Mouse (Mus musculus): Measurements from ENCODE around the gene Pip5k1b. TPM values are rescaled to one million over a fixed set of nuclear protein-coding genes. Genes with fewer than 3 reads are reported as not detected.

The Pip5k1b gene
- polyA plus RNA-seq, 1 experiment from 2014 or later, result 7.0 TPM

- WGBS, result 78% methylated on average over 15 of the region's 15 CpGs
These were observed 40.7 kb downstream of the Pip5k1b start for GRCm38 (mm10) chr19:24514661-24515642.

GRCm38 (mm10) chr19:24513105-24513843 is 42.4 kb downstream of the Pip5k1b start:
- no peak overlapping the region for H3K4me3 ChIP-seq
- H3K4me1 ChIP-seq, result peaks cover 79% of the 10 kb centered on the region
- 38% methylated on average over 20 of the region's 20 CpGs for WGBS
- H3K27ac ChIP-seq (replicated peaks), result peak overlapping the region; percentile 68
- H3K36me3 ChIP-seq, result no peaks in the 10 kb centered on the region
- H3K4me2 ChIP-seq, result peak overlapping the region; percentile 44
- ATAC-seq (ENCODE audit: extremely low read depth, insufficient number of reproducible peaks, low FRiP score, low TSS enrichment), result peak; percentile 81; the same call in 1 of the 2 replicates
- no peaks in the 10 kb centered on the region for H3K9me3 ChIP-seq
- peak overlapping the region; percentile 54 for H3K9ac ChIP-seq
- no peaks in the 10 kb centered on the region for H3K27me3 ChIP-seq (replicated peaks)

More at GRCm38 (mm10) chr19:24514661-24515642, 40.7 kb downstream of the Pip5k1b start:
- no peak for ATAC-seq (ENCODE audit: extremely low read depth, insufficient number of reproducible peaks, low FRiP score, low TSS enrichment)
- no peaks in the 10 kb centered on the region for H3K36me3 ChIP-seq
- H3K4me2 ChIP-seq, result no peak overlapping the region
- peaks cover 74% of the 10 kb centered on the region for H3K4me1 ChIP-seq
- H3K4me3 ChIP-seq, result no peak overlapping the region
- H3K9ac ChIP-seq, result no peak overlapping the region
- no peak overlapping the region for H3K27ac ChIP-seq (replicated peaks)
- H3K27me3 ChIP-seq (replicated peaks), result no peaks in the 10 kb centered on the region
- no peaks in the 10 kb centered on the region for H3K9me3 ChIP-seq

- no peaks in the 10 kb centered on the region for H3K9me3 ChIP-seq
- H3K4me3 ChIP-seq, result no peak overlapping the region
- H3K4me1 ChIP-seq, result peaks cover 83% of the 10 kb centered on the region
- H3K36me3 ChIP-seq, result no peaks in the 10 kb centered on the region
- H3K4me2 ChIP-seq, result no peak overlapping the region
- no peak overlapping the region for H3K9ac ChIP-seq
- 0 out of 2 replicates have a peak overlapping the region, but pooled peaks have one; percentile 12 for H3K27ac ChIP-seq (replicated peaks)
- no peaks in the 10 kb centered on the region for H3K27me3 ChIP-seq (replicated peaks)
- 78% methylated on average over 7 of the region's 7 CpGs for WGBS
- no peak for ATAC-seq (ENCODE audit: extremely low read depth, insufficient number of reproducible peaks, low FRiP score, low TSS enrichment)
These were observed 43.7 kb downstream of the Pip5k1b start for GRCm38 (mm10) chr19:24511939-24512338.

GRCm38 (mm10) chr19:24509391-24509790 is 46.3 kb downstream of the Pip5k1b start:
- no peak for ATAC-seq (ENCODE audit: extremely low read depth, insufficient number of reproducible peaks, low FRiP score, low TSS enrichment)
- peaks cover 80% of the 10 kb centered on the region for H3K4me1 ChIP-seq
- peak overlapping the region; percentile 36; the same call in 1 of the 2 replicates for H3K27ac ChIP-seq (replicated peaks)
- no peak overlapping the region for H3K4me2 ChIP-seq
- H3K4me3 ChIP-seq, result no peak overlapping the region
- H3K36me3 ChIP-seq, result no peaks in the 10 kb centered on the region
- H3K9ac ChIP-seq, result no peak overlapping the region
- no peaks in the 10 kb centered on the region for H3K27me3 ChIP-seq (replicated peaks)
- WGBS, result 59% methylated on average over 6 of the region's 6 CpGs
- H3K9me3 ChIP-seq, result no peaks in the 10 kb centered on the region

GRCm38 (mm10) chr19:24508087-24508767 is 47.4 kb downstream of the Pip5k1b start:
- no peak overlapping the region for H3K9ac ChIP-seq
- peak overlapping the region; percentile 46 for H3K27ac ChIP-seq (replicated peaks)
- no peak overlapping the region for H3K4me3 ChIP-seq
- H3K9me3 ChIP-seq, result no peaks in the 10 kb centered on the region
- no peak overlapping the region for H3K4me2 ChIP-seq
- H3K4me1 ChIP-seq, result peaks cover 69% of the 10 kb centered on the region
- H3K27me3 ChIP-seq (replicated peaks), result no peaks in the 10 kb centered on the region
- ATAC-seq (ENCODE audit: extremely low read depth, insufficient number of reproducible peaks, low FRiP score, low TSS enrichment), result no peak
- no peaks in the 10 kb centered on the region for H3K36me3 ChIP-seq
- 52% methylated on average over 13 of the region's 13 CpGs for WGBS

- ATAC-seq (ENCODE audit: extremely low read depth, insufficient number of reproducible peaks, low FRiP score, low TSS enrichment), result no peak
- no peak overlapping the region for H3K27ac ChIP-seq (replicated peaks)
- H3K4me1 ChIP-seq, result peaks cover 25% of the 10 kb centered on the region
- no peak overlapping the region for H3K4me3 ChIP-seq
- H3K9ac ChIP-seq, result no peak overlapping the region
- WGBS, result 70% methylated on average over 10 of the region's 10 CpGs
- H3K9me3 ChIP-seq, result no peaks in the 10 kb centered on the region
- H3K36me3 ChIP-seq, result no peaks in the 10 kb centered on the region
- H3K27me3 ChIP-seq (replicated peaks), result no peaks in the 10 kb centered on the region
- H3K4me2 ChIP-seq, result no peak overlapping the region
These were observed 52.8 kb downstream of the Pip5k1b start for GRCm38 (mm10) chr19:24502736-24503421.

- ATAC-seq (ENCODE audit: extremely low read depth, insufficient number of reproducible peaks, low FRiP score, low TSS enrichment), result no peak
- no peaks in the 10 kb centered on the region for H3K36me3 ChIP-seq
- H3K27me3 ChIP-seq (replicated peaks), result no peaks in the 10 kb centered on the region
- H3K27ac ChIP-seq (replicated peaks), result no peak overlapping the region
- H3K4me3 ChIP-seq, result no peak overlapping the region
- no peak overlapping the region for H3K4me2 ChIP-seq
- H3K4me1 ChIP-seq, result peaks cover 15% of the 10 kb centered on the region
- H3K9me3 ChIP-seq, result no peaks in the 10 kb centered on the region
- no peak overlapping the region for H3K9ac ChIP-seq
These were observed 54.1 kb downstream of the Pip5k1b start for GRCm38 (mm10) chr19:24501525-24501924.

GRCm38 (mm10) chr19:24500431-24500830 is 55.2 kb downstream of the Pip5k1b start:
- no peak overlapping the region for H3K4me2 ChIP-seq
- H3K4me1 ChIP-seq, result peaks cover 11% of the 10 kb centered on the region
- no peak overlapping the region for H3K9ac ChIP-seq
- no peak overlapping the region for H3K27ac ChIP-seq (replicated peaks)
- H3K27me3 ChIP-seq (replicated peaks), result no peaks in the 10 kb centered on the region
- no peak overlapping the region for H3K4me3 ChIP-seq
- no peaks in the 10 kb centered on the region for H3K9me3 ChIP-seq
- WGBS, result 79% methylated on average over 5 of the region's 5 CpGs
- no peaks in the 10 kb centered on the region for H3K36me3 ChIP-seq
- ATAC-seq (ENCODE audit: extremely low read depth, insufficient number of reproducible peaks, low FRiP score, low TSS enrichment), result no peak

GRCm38 (mm10) chr19:24499291-24499690 is 56.4 kb downstream of the Pip5k1b start:
- WGBS, result 76% methylated on average over 3 of the region's 3 CpGs
- Histone ChIP-seq H3K4me2 (no peak overlapping the region), H3K36me3 (no peaks in the 10 kb centered on the region), H3K4me1 (peaks cover 10% of the 10 kb centered on the region), H3K27ac (replicated peaks) (no peak overlapping the region), H3K9ac (no peak overlapping the region), H3K4me3 (no peak overlapping the region), H3K27me3 (replicated peaks) (no peaks in the 10 kb centered on the region), H3K9me3 (no peaks in the 10 kb centered on the region)
- no peak for ATAC-seq (ENCODE audit: extremely low read depth, insufficient number of reproducible peaks, low FRiP score, low TSS enrichment)

- H3K4me1 ChIP-seq, result peaks cover 32% of the 10 kb centered on the region
- H3K4me3 ChIP-seq, result no peak overlapping the region
- H3K4me2 ChIP-seq, result no peak overlapping the region
- no peaks in the 10 kb centered on the region for H3K27me3 ChIP-seq (replicated peaks)
- no peak for ATAC-seq (ENCODE audit: extremely low read depth, insufficient number of reproducible peaks, low FRiP score, low TSS enrichment)
- H3K9me3 ChIP-seq, result no peaks in the 10 kb centered on the region
- H3K27ac ChIP-seq (replicated peaks), result no peak overlapping the region
- H3K36me3 ChIP-seq, result no peaks in the 10 kb centered on the region
- no peak overlapping the region for H3K9ac ChIP-seq
- WGBS, result 74% methylated on average over 4 of the region's 4 CpGs
These were observed 61.8 kb downstream of the Pip5k1b start for GRCm38 (mm10) chr19:24493887-24494286.
